Mouse (Mus musculus) heart, adult 2 months (tissue): Measurements from ENCODE around the gene Vps72.

Experiments
- CTCF ChIP-seq: fragments of 200-600 bp; IDR thresholded peaks from 2 replicates; pipeline ENCODE4 v1.8.1; 2022; ENCODE audit warnings: antibody characterized with exemption, mild to moderate bottlenecking, moderate library complexity
- EP300 ChIP-seq: fragments of 200-500 bp; IDR thresholded peaks from 2 replicates; pipeline ENCODE4 v1.6.1; 2011; ENCODE audit warnings: low read depth, low read length, control low read depth; ENCODE audit not compliant: insufficient read depth
- POLR2A ChIP-seq: fragments of 200-500 bp; IDR thresholded peaks from 2 replicates; pipeline ENCODE4 v1.6.1; 2011; ENCODE audit warnings: mild to moderate bottlenecking, low read depth, low read length, control low read depth; ENCODE audit not compliant: insufficient read depth

DNA sequence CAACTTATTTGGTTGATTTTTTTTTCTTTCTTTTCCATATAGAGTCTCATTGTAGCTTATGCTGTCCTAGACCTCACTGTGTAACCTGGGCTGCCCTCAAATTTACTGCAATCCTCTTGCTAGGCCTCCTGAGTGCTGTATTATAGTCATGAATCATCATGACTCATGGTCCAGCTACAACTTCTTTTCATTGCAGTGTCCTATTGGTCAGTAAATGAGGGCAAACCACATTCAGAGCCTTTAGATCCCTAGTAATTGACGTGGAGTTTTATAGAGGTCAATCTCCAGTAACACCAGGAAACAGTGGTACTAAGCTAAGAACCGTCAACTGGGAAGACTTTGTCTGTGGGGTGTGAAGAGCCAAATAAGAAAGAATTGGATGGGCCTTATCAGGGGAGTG lies 6.9 kb downstream of the Vps72 start:
- TF ChIP-seq EP300 = no peak
- TF ChIP-seq CTCF = no peak
- no peak for TF ChIP-seq POLR2A
